Mouse (Mus musculus) left cerebral cortex, adult 9 months (tissue): Measurements from ENCODE around the gene Trak1.

ENCODE experiments used
- DNase-seq, 2 experiments: peaks; one replicate each; pipeline ENCODE4 v3.0.0; 2022; ENCODE audit warnings: low spot score in 2 of 2

The Trak1 gene

GRCm38 (mm10) chr9:121430379-121430778 lies 133.1 kb downstream of the Trak1 start:
- no peak for DNase-seq

GRCm38 (mm10) chr9:121433745-121434528 lies 136.6 kb downstream of the Trak1 start:
- no peak for DNase-seq

- DNase-seq: peak in 1 of 2 experiments; percentile 54
Measured at GRCm38 (mm10) chr9:121435332-121435956, 138.1 kb downstream of the Trak1 start.

- no peak for DNase-seq
Measured at GRCm38 (mm10) chr9:121436501-121436900, 139.2 kb downstream of the Trak1 start.

- no peak for DNase-seq
Measured at GRCm38 (mm10) chr9:121442145-121442544, 144.8 kb downstream of the Trak1 start.

- DNase-seq: no peak
Measured at GRCm38 (mm10) chr9:121443696-121444366, 146.5 kb downstream of the Trak1 start.

- no peak for DNase-seq
Measured at GRCm38 (mm10) chr9:121444367-121444707, 147.0 kb downstream of the Trak1 start.

- peak in 1 of 2 experiments; percentile 34 for DNase-seq
Measured at GRCm38 (mm10) chr9:121445364-121445763, 148.1 kb downstream of the Trak1 start.

GRCm38 (mm10) chr9:121446431-121446831 lies 149.1 kb downstream of the Trak1 start:
- DNase-seq: peak in 1 of 2 experiments; percentile 62

- peak in 1 of 2 experiments; percentile 51 for DNase-seq
Measured at GRCm38 (mm10) chr9:121452342-121452942, 155.1 kb downstream of the Trak1 start.

- DNase-seq: no peak
Measured at GRCm38 (mm10) chr9:121454891-121455290, 157.6 kb downstream of the Trak1 start.

GRCm38 (mm10) chr9:121456739-121457515 lies 159.6 kb downstream of the Trak1 start:
- no peak for DNase-seq

GRCm38 (mm10) chr9:121458466-121458865 lies 161.2 kb downstream of the Trak1 start:
- DNase-seq: peak in 1 of 2 experiments; percentile 44

GRCm38 (mm10) chr9:121459950-121460349 lies 162.6 kb downstream of the Trak1 start:
- no peak for DNase-seq

- DNase-seq: no peak
Measured at GRCm38 (mm10) chr9:121460527-121460926, 163.2 kb downstream of the Trak1 start.

GRCm38 (mm10) chr9:121467460-121467859 lies 170.2 kb downstream of the Trak1 start:
- no peak for DNase-seq

GRCm38 (mm10) chr9:121469711-121470110 lies 172.4 kb downstream of the Trak1 start:
- DNase-seq: no peak

GRCm38 (mm10) chr9:121474771-121475170 lies 177.5 kb downstream of the Trak1 start:
- no peak for DNase-seq

- no peak for DNase-seq
Measured at GRCm38 (mm10) chr9:121475488-121476452, 178.5 kb downstream of the Trak1 start.

GRCm38 (mm10) chr9:121477305-121477911 lies 180.1 kb downstream of the Trak1 start:
- DNase-seq: peak in 1 of 2 experiments; percentile 79
